12 mouse cellular contexts compared by ENCODE assay signal in genomic region chr16:21441012-21441411, GRCm38 (mm10).
"Had no signal": no experiment of that assay in that cellular context is flagged by ENCODE, and none has a peak within 500 bp of the region (broad histone marks: within the 10 kb centered on the region; RNA-seq: fewer than 3 reads in every experiment).

No protein-coding gene starts in this region.

- H3K27me3 ChIP-seq: kidney, embryonic 15.5 days; limb, embryonic 12.5 days; liver, embryonic 12.5 days; midbrain, embryonic 13.5 days; neural tube, embryonic 15.5 days had no signal

- H3K9me3 ChIP-seq: kidney, embryonic 15.5 days; limb, embryonic 12.5 days; liver, embryonic 12.5 days; midbrain, embryonic 13.5 days; neural tube, embryonic 15.5 days had no signal

- DNase-seq: kidney, adult 18-20 months; kidney, postnatal 25 days; lung, embryonic 14.5 days; lung, postnatal 10 days; thymus, postnatal 4 days had no signal

- H3K4me2 ChIP-seq: kidney, embryonic 15.5 days; limb, embryonic 12.5 days; liver, embryonic 12.5 days; lung, embryonic 14.5 days; midbrain, embryonic 13.5 days; neural tube, embryonic 15.5 days had no signal

- H3K27ac ChIP-seq: kidney, embryonic 15.5 days; left cerebral cortex, adult 2 months; limb, embryonic 12.5 days; liver, embryonic 12.5 days; midbrain, embryonic 13.5 days; neural tube, embryonic 15.5 days had no signal

- H3K9ac ChIP-seq: kidney, embryonic 15.5 days; limb, embryonic 12.5 days; liver, embryonic 12.5 days; lung, embryonic 14.5 days; midbrain, embryonic 13.5 days; neural tube, embryonic 15.5 days had no signal

- H3K4me3 ChIP-seq: kidney, embryonic 15.5 days; left cerebral cortex, adult 2 months; limb, embryonic 12.5 days; liver, embryonic 12.5 days; midbrain, embryonic 13.5 days; myocyte; neural tube, embryonic 15.5 days had no signal

- ATAC-seq: liver, embryonic 12.5 days; midbrain, embryonic 13.5 days had no signal

- H3K4me1 ChIP-seq: liver, embryonic 12.5 days; neural tube, embryonic 15.5 days had no signal
